Mouse (Mus musculus) lung, embryonic 16.5 days (tissue): Measurements from ENCODE around the gene Gm6121. TPM values are rescaled to one million over a fixed set of nuclear protein-coding genes. Genes with fewer than 3 reads are reported as not detected.
"Not testable (repeated sequence)": the region's sequence is repeated elsewhere in the genome, so short reads cannot be mapped to it uniquely, and the experiment has no call there.

Experiments
- ATAC-seq: fragments of 200-750 bp; cut with Nextera tagmentation; 2 replicates; pipeline ENCODE4 v1.8.0; 2017; ENCODE audit warnings: low read depth, mild to moderate bottlenecking, moderate library complexity
- H3K27ac ChIP-seq: fragments of 300-500 bp; sonication (generic); 2 replicates; pipeline ENCODE4 v1.5.1; 2014; ENCODE audit warnings: mild to moderate bottlenecking, control low read depth, low read length
- H3K27me3 ChIP-seq: fragments of 300-500 bp; sonication (generic); 2 replicates; pipeline ENCODE4 v1.6.1; 2014; ENCODE audit warnings: low read depth, low read length, mixed read lengths; ENCODE audit not compliant: control insufficient read depth, insufficient read depth
- H3K36me3 ChIP-seq: fragments of 300-500 bp; sonication (generic); 2 replicates; pipeline ENCODE4 v1.6.1; 2014; ENCODE audit warnings: low read length; ENCODE audit not compliant: control insufficient read depth, insufficient read depth
- H3K4me1 ChIP-seq: fragments of 300-500 bp; sonication (generic); replicated peaks from 2 replicates; pipeline ENCODE4 v1.6.1; 2014; ENCODE audit warnings: low read length, mixed read lengths; ENCODE audit not compliant: control insufficient read depth, insufficient read depth
- H3K4me2 ChIP-seq: fragments of 300-500 bp; sonication (generic); 2 replicates; pipeline ENCODE4 v1.6.1; 2014; ENCODE audit warnings: low read depth, low read length, control low read depth
- H3K4me3 ChIP-seq: fragments of 300-500 bp; sonication (generic); 2 replicates; pipeline ENCODE4 v1.5.1; 2014; ENCODE audit warnings: mild to moderate bottlenecking, low read length, control low read depth
- H3K9ac ChIP-seq: fragments of 300-500 bp; sonication (generic); 2 replicates; pipeline ENCODE4 v1.6.1; 2014; ENCODE audit warnings: low read length, control low read depth
- H3K9me3 ChIP-seq: fragments of 300-500 bp; sonication (generic); 2 replicates; pipeline ENCODE4 v1.6.1; 2016; ENCODE audit warnings: low read length; ENCODE audit not compliant: control insufficient read depth
- WGBS: fragments of 180-500 bp; shearing (Covaris S2); extraction: QIAGEN DNeasy Blood & Tissue Kit; methylation state at CpG from one replicate; pipeline ENCODE4 v1.1.7; 2014; 5-methylcytosine and 5-hydroxymethylcytosine counted together
- polyA plus RNA-seq: library from polyadenylated mRNA; unstranded; fragments of >200 nt; fragmentation: Nextera tagmentation; extraction: Ambion mirVana; gene quantifications from 2 replicates; pipeline ENCODE4 v1.2.1, GENCODE M21; 2015

The Gm6121 gene
- not detected in 2 replicates for polyA plus RNA-seq

GRCm38 (mm10) chrX:26935597-26935996 lies at the start of gene Gm6121:
TSS of gene Gm6121 (minus strand) at chrX:26935697.
- H3K4me3 ChIP-seq, H3K27ac ChIP-seq, H3K9me3 ChIP-seq, H3K9ac ChIP-seq, ATAC-seq, H3K27me3 ChIP-seq, H3K4me1 ChIP-seq, H3K36me3 ChIP-seq, H3K4me2 ChIP-seq: not testable (repeated sequence)
- WGBS, result no CpG with 5 or more reads among the region's 5 CpGs

Other genes with a start within 250 kb of the Gm6121 start
- not detected in 2 replicates for gene Gm14525, start 233.1 kb downstream of the Gm6121 start, polyA plus RNA-seq